Mouse (Mus musculus) thymus, postnatal 0 days (tissue): ENCODE results near the gene Glra3. TPM values are rescaled to one million over a fixed set of nuclear protein-coding genes. Genes with fewer than 3 reads are reported as not detected.

Experiments used
- DNase-seq: peaks from one replicate; pipeline ENCODE4 v3.0.0-alpha.2; 2015; ENCODE audit warnings: low spot score
- polyA plus RNA-seq: library from polyadenylated mRNA; unstranded; fragments of >200 nt; fragmentation: Nextera tagmentation; extraction: Ambion mirVana; gene quantifications from 2 replicates; pipeline ENCODE4 v1.2.1, GENCODE M21; 2015

Gene Glra3
- polyA plus RNA-seq = not detected in 2 replicates

DNA sequence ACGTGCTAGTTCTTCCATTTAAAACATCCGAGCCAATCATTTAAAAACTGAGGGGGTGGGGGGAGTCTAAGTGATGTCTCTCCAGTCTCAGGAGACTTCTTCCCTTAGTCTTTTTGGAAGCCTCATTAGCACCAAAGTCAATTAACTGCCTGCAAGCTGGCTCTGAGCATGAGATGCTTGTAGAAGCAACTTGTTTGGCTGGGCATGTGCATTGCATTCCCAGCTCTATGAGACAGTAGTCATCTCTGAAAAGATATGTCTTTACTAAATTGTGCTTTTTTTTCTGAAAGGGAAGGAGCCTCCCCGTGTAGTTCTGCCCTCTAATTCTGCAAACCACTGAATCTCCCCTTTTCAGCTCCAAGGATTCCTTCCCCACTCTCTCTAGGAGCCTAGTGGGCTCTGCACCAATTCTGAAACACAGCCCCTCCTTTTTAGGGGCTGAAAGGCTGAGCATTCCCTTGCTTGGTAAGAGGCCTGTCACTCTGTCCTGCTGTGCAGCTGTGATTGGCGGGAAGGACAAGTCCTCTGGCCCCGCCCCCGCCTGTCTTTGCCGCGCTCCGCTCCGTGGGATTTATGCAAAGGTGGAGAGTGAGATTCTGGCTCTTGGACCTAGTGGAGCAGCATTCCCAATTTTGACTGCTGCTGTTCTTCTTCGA, at the start of gene Glra3:
Glra3 (plus strand) TSS at position 591 of the 656 bp plus-strand sequence.
- no peak for DNase-seq

DNA sequence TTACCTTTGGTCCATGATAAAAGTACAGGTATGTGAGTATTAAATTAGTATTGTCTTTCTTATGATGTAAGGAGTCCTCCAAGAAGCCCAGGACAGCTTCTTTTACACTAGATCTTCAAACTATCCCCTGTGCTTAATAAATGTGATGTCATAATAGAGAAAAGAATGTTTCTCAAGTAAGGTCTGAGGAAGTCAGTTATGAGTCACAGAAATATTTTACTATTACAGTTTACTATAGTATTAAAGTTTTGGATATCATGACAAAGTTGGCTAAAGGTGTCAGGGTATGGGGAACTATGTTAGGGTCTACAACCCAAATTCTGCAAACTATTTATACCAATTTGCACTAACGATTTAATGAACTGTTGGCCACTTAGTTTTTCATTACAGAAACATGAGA, 33.4 kb upstream of the Glra3 start, which contains the start of gene Adam29:
Adam29 (minus strand) TSS at position 101 of the 400 bp plus-strand sequence.
- no peak for DNase-seq

GRCm38 (mm10) chr8:55940526-55940880, 243 bp downstream of the Glra3 start:
- no peak for DNase-seq

- DNase-seq = no peak
Measured at GRCm38 (mm10) chr8:55964759-55965320, 24.6 kb downstream of the Glra3 start.

DNA sequence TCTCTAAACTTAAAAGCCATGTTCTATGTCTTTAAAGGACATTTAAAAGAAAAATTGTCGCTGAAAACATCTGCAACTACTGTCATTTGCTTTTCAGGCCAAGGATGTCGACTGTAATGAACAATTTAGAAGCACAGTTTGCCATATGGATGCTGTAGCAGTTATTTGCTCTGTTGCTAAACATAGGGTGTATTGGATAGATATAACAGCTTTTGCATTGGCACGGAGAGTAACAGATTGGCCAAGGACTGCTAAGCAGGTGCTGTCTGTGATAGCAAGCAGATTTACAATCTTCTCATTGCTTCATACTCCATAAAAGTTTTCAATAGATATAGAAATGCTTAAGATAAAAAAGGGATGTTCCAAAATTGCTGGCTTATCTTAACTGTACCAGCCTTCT, 57.6 kb downstream of the Glra3 start:
- DNase-seq = no peak

DNA sequence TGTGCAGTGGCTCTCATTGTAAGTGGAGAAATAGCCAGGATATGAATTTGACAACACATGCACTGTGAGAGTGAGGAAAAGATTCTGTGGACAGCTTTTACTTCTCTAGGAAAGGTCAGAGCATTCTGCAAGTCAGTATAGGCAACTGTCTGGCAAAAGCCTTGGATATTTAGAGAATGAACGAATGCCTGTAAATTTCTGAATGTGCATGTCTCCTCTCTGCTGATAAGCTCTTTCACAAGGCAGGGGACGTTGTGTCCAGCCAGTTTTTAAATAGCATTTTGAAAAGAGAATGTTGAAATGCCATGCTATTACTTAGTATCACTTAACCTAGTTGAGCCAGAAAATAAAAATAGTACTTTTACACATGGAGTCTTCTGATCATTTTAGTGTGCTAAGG, 114.1 kb downstream of the Glra3 start:
- DNase-seq = no peak

DNA sequence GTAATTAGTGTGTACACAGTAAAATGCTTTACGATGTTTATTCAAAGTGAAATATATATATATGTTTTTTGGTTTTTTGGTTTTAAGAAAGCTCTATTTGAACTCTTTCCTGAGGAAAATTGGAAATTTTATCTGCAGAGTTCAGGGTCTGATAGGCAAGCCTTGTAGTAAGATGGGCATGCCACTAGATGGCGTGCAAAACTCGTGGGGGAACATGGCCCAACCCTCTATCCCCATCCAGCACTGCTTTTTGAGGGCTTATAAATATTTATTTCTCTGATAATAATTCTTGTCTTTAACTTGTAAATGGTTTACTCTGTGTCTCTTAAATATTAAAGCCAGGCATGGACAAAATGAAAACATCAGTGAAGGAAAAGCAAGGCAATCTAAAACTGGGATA, 122.8 kb downstream of the Glra3 start:
- DNase-seq = no peak

GRCm38 (mm10) chr8:56070486-56071254, 130.4 kb downstream of the Glra3 start:
- DNase-seq = no peak

GRCm38 (mm10) chr8:56083654-56084053, 143.4 kb downstream of the Glra3 start:
- no peak for DNase-seq

DNA sequence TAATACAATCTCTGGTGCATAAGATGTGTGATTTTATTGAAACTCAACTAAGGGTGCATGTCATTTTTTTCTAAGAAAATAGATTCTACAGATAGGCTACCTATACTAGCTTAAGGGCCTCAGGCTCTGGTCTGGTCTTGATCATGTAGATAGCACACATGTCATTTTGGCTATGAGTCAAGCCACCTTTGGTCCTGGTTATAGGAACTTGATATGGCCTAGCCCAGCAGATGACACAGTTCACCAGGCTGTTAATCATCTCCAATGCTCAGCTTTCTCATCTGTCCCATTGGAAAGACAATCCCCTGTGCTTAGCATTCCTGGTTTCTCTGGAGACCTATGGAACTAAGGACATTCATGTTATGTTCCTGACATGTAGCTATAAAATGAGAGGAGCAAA, 154.1 kb downstream of the Glra3 start:
- DNase-seq = no peak

- DNase-seq = no peak
Measured at GRCm38 (mm10) chr8:56110296-56110695, 170.0 kb downstream of the Glra3 start.

GRCm38 (mm10) chr8:56129357-56129756, 189.1 kb downstream of the Glra3 start:
- DNase-seq = no peak

DNA sequence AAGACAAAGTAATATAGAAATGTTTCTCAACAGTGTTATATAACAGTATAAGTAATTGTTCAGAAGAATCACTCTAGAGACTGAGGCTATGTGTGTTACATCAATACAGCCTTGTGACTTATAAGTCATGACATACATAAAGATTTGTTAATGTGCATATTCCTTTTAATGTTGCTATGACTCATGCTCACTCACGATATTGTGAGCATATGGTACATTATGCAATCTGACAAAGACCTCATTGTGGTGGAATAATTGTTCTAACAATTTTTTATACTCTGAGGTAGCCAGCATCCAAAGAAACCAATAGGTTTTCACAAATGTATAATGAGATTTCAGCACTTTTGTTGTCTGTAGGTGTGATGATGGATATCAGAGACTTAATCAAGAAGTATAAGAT, 210.4 kb downstream of the Glra3 start:
- DNase-seq = no peak

DNA sequence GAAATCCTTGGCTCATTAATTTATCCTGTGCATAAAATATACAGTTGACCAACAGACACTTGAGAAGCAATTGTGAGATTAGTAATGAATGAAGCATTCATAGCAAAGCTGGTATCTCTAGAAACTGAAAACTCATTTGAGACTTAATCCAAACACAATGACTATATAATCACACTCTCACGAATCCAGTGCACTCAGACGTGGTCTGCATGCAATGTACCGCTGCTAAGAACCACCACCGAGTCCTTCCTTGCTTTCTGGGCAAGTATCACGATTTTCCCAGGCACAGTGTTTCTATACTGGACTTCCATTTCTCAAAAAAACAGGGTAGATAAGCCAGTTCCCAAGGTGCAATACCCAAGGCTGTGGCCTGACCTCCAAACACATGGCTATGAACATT, 211.3 kb downstream of the Glra3 start:
- no peak for DNase-seq

DNA sequence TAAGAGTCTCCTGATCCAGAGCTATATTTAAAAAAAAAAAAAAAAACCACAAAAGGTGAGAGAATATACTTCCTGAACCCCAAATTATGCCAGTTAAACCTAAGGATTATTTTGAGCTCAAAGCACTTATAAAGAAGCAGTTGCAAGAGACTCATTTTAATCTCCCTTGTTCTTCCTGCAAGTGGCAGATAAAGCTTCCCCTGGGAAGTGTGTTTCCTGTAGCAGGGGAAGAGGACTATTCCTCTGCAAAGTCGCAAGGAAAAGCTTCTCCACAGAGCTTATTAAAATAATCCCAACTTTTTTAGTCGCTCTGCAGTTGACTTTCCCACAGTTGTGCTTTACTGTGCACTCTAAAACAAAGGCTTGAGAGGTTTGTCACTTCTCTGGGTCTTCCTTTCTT, 218.7 kb downstream of the Glra3 start:
- DNase-seq = no peak

Other genes with a start within 250 kb of the Glra3 start
- gene Adam29, start 33.5 kb upstream of the Glra3 start, polyA plus RNA-seq = not detected in 2 replicates